ENCODE assay signal across 11 mouse cellular contexts in the genomic region with DNA sequence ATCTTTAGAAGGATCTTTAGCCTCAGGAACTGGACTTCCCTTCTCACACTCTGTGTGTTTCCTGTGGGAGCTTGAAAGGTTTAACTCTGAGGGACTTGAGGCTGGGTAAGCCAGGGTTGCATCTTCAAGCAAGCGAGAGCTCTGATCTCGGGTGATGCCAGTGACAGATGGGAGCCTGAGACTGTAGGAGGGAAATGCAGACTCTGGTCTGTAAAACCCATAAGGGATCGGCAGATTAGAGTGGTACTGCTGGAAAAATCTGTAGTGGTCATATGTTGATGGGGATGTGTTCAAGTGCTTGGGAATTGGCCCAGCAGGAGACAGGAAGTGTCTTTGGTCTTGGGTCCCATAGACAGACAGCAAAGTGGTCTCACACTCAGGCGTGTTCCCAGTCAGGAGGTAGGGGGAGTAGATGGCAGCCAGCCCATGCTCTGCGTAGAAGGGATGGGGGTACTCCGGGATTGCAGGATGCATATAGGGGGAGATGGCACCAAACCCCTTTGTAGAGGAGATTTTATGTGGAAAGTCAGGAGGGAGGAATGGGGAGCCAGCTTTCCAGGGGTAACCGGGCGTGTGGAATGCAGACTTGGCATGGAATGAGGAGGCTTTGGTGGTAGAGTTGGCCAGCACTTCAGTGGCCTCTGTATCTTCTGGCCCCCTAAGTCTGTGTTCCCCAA. TPM values are rescaled to one million over a fixed set of nuclear protein-coding genes. Genes with fewer than 3 reads are reported as not detected.
DNase-seq lines count a peak whose midpoint lies in the region.
"Had no signal": no experiment of that assay in that cellular context is flagged by ENCODE, and none has a peak within 500 bp of the region (broad histone marks: within the 10 kb centered on the region; RNA-seq: fewer than 3 reads in every experiment).

No protein-coding gene starts in this region.

- DNase-seq in frontal cortex, postnatal 36 days (ENCODE audit: low spot score in 2 of 2) = peak; percentile 19 to 40
- DNase-seq in frontal cortex, postnatal 14 days (ENCODE audit: low spot score in 2 of 2) = no peak
- DNase-seq in right cerebral cortex, postnatal 10 days (ENCODE audit: low spot score in 2 of 2) = peak; percentile 37 to 50
- DNase-seq in right cerebral cortex, adult 18-20 months = no peak
- DNase-seq in cerebellum, postnatal 25 days = peak; percentile 43 to 57
- peak; percentile 44 to 57 for DNase-seq in layer of hippocampus, postnatal 36 days
- no peak for DNase-seq in gastrocnemius, postnatal 36 days
- no peak for DNase-seq in gastrocnemius, postnatal 4 days (ENCODE audit: low spot score in 2 of 2)
- DNase-seq: heart, postnatal 4 days; lung, adult 2 months had no signal

- intact Hi-C loops in gastrocnemius, postnatal 36 days (cut with DNase I) = no loop called here

RNA-seq across cellular contexts. Expression of a gene that starts 6.1 kb away (rescaled TPM):
- total RNA-seq in layer of hippocampus, postnatal 36 days (2021) = under 1 TPM; 0.27 to 0.30 TPM
- total RNA-seq in gastrocnemius, postnatal 36 days (2021) = under 1 TPM; 0.20 to 0.35 TPM
- under 1 TPM in 1 of 2 experiments, not detected in 1; 0.16 TPM for total RNA-seq in gastrocnemius, postnatal 4 days (2021)
- total RNA-seq: neutrophil, adult 5-6 weeks had no signal

Comparison
In these comparisons a context has a peak if more than half of its experiments do, and no peak if none do; other contexts are left out.
1. DNase-seq: peak in frontal cortex, postnatal 36 days (2 of 2), right cerebral cortex, postnatal 10 days (2 of 2), cerebellum, postnatal 25 days (2 of 2) and layer of hippocampus, postnatal 36 days (2 of 2); none in frontal cortex, postnatal 14 days (0 of 2), right cerebral cortex, adult 18-20 months (single experiment), gastrocnemius, postnatal 36 days (0 of 2) and gastrocnemius, postnatal 4 days (0 of 2).